Mouse (Mus musculus): ENCODE data around the gene BC051665. TPM values are rescaled to one million over a fixed set of nuclear protein-coding genes. Genes with fewer than 3 reads are reported as not detected.
A peak's percentile ranks its signal among the peaks of the same experiment; 100 is the strongest.

Gene BC051665
- polyA plus RNA-seq, 1 experiment from 2014 or later, result not detected

DNA sequence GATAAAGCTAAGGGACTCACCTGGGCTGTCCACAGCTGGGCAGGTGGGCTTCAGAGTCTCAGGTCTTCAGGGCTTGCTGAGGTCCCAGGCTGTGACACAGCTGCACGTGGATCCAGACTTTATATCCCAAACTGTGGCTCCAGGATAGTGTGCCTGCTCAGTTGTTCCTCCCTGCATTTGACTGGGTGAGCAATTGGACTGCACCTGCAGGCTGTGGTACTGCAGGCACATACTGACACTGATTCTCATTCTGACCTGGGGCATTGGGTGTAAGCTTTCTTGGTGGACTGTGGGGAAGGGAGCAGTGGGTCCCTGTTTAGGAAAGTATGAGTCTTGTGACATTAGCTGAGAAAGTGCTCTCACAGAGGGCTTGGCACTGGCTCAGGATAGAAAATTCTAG lies 16.6 kb upstream of the BC051665 start, which contains the start of gene Ctsll3:
Gene Ctsll3, minus strand, starts transcription at position 101 of the 400 bp plus-strand sequence.
- Histone ChIP-seq H3K27ac (ENCODE audit: low read depth) (no peak within 1 kb of the TSS), H3K4me2 (no peak within 1 kb of the TSS), H3K9ac (no peak within 1 kb of the TSS), H3K4me1 (ENCODE audit: insufficient read depth) (no peaks in the 10 kb centered on the region), H3K27me3 (ENCODE audit: insufficient read depth, low read length) (no peaks in the 10 kb centered on the region), H3K9me3 (ENCODE audit: low read depth, low read length) (no peaks in the 10 kb centered on the region), H3K4me3 (ENCODE audit: low read depth, low read length) (no peak within 1 kb of the TSS), H3K36me3 (ENCODE audit: insufficient read depth) (no peaks in the 10 kb centered on the region)
- no peak for DNase-seq
- TF ChIP-seq CTCF (IDR thresholded peaks at IDR 0.05; ENCODE audit: low read depth), result no peak
- no peak for ATAC-seq (ENCODE audit: insufficient read depth)
- 58% methylated on average over 1 of the region's 1 CpGs for WGBS

DNA sequence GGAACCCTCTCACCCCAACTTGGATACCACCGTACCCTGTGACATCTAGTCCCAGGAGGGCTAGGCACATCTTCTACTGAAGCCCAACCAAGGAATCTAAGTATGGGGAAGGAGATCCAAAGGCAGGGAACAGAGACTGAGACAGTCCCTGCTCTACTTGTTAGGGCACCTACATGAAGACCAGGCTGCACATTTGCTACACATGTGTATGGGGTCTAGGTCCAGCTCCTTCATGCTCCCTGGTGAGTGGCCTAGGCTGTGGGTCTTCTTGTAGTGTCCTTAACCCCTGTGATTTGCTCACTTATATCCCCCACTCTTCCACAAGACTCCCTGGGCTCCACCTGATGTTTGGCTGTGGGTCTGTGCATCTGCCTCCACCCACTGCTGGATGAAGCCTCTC lies 3.3 kb upstream of the BC051665 start:
- Histone ChIP-seq H3K4me3 (ENCODE audit: low read depth, low read length) (no peak overlapping the region), H3K4me1 (ENCODE audit: insufficient read depth) (no peaks in the 10 kb centered on the region), H3K9me3 (ENCODE audit: low read depth, low read length) (no peaks in the 10 kb centered on the region), H3K9ac (no peak overlapping the region), H3K27ac (ENCODE audit: low read depth) (no peak overlapping the region), H3K27me3 (ENCODE audit: insufficient read depth, low read length) (no peaks in the 10 kb centered on the region), H3K4me2 (no peak overlapping the region), H3K36me3 (ENCODE audit: insufficient read depth) (no peaks in the 10 kb centered on the region)
- ATAC-seq (ENCODE audit: insufficient read depth), result no peak
- no peak for DNase-seq
- 73% methylated on average over 1 of the region's 1 CpGs for WGBS
- no peak for TF ChIP-seq CTCF (IDR thresholded peaks at IDR 0.05; ENCODE audit: low read depth)

DNA sequence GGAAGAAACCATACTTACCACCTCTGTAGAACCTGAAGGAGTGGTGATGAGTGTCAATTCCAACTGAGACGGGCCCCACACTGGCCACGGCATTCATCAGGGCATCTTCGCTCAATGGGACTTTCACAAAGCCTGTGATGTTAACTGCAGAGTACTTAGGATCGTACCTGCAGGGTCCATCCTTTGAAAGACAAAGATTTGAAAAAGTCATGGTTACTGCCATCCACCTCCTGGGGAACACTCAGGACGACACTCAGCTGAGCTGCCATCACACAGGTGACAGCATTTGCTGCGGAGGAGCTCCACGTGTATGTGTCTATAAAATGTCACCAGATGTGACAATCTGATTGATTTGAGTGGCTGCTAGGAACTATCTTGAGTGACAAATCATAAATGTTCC lies 2.9 kb downstream of the BC051665 start:
- DNase-seq, result no peak
- no peaks in the 10 kb centered on the region for H3K36me3 ChIP-seq (ENCODE audit: insufficient read depth)
- H3K4me1 ChIP-seq (ENCODE audit: insufficient read depth), result no peaks in the 10 kb centered on the region
- TF ChIP-seq CTCF (IDR thresholded peaks at IDR 0.05; ENCODE audit: low read depth), result no peak
- H3K4me2 ChIP-seq, result no peak overlapping the region
- WGBS, result 79% methylated on average over 7 of the region's 7 CpGs
- ATAC-seq (ENCODE audit: insufficient read depth), result no peak
- no peak overlapping the region for H3K27ac ChIP-seq (ENCODE audit: low read depth)
- H3K4me3 ChIP-seq (ENCODE audit: low read depth, low read length), result no peak overlapping the region
- H3K9ac ChIP-seq, result no peak overlapping the region
- H3K27me3 ChIP-seq (ENCODE audit: insufficient read depth, low read length), result no peaks in the 10 kb centered on the region
- no peaks in the 10 kb centered on the region for H3K9me3 ChIP-seq (ENCODE audit: low read depth, low read length)

DNA sequence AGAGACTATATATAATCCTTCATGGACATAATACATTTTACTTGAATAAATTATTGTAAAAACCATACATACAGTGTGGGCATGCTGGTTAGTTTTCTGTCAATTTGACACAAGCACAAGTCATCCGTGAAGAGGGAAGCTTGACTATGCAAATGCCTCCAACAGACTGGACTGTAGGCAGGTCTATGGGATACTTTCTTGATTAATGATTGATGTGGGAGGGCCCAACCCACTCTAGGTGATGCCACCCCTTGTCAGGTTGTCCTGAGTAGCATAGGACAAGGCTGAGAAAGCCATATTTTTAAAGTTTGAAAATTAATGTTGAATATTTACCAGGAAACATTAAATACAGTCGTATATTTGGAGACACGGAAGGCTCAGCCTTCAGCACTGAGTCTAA lies 5.6 kb downstream of the BC051665 start:
- TF ChIP-seq CTCF (IDR thresholded peaks at IDR 0.05; ENCODE audit: low read depth), result no peak
- no peak overlapping the region for H3K9ac ChIP-seq
- no peaks in the 10 kb centered on the region for H3K27me3 ChIP-seq (ENCODE audit: insufficient read depth, low read length)
- no peak overlapping the region for H3K4me3 ChIP-seq (ENCODE audit: low read depth, low read length)
- no peak for ATAC-seq (ENCODE audit: insufficient read depth)
- WGBS, result 77% methylated on average over 3 of the region's 3 CpGs
- no peak for DNase-seq
- no peaks in the 10 kb centered on the region for H3K36me3 ChIP-seq (ENCODE audit: insufficient read depth)
- no peak overlapping the region for H3K27ac ChIP-seq (ENCODE audit: low read depth)
- no peak overlapping the region for H3K4me2 ChIP-seq
- no peaks in the 10 kb centered on the region for H3K9me3 ChIP-seq (ENCODE audit: low read depth, low read length)
- H3K4me1 ChIP-seq (ENCODE audit: insufficient read depth), result no peaks in the 10 kb centered on the region

DNA sequence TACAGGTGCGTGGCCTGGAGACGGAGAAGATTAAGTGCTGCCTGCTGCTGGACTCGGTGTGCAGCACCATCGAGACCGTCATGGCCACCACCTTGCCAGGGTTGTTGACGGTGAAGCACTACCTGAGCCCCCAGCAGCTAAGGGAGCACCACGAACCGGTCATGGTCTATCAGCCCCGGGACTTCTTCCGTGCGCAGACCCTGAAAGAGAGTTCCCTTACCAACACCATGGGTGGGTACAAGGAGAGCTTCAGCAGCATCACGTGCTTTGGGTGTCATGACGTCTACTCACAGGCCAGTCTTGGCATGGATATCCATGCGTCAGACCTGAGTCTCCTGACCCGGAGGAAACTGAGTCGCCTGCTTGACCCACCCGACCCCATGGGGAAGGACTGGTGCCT lies 25.0 kb downstream of the BC051665 start:
- ATAC-seq (ENCODE audit: insufficient read depth), result no peak
- Histone ChIP-seq H3K9ac (no peak overlapping the region), H3K36me3 (ENCODE audit: insufficient read depth) (peaks cover 15% of the 10 kb centered on the region; the same call in 1 of the 2 replicates), H3K9me3 (ENCODE audit: low read depth, low read length) (no peaks in the 10 kb centered on the region), H3K4me2 (no peak overlapping the region), H3K4me3 (ENCODE audit: low read depth, low read length) (no peak overlapping the region), H3K27me3 (ENCODE audit: insufficient read depth, low read length) (no peaks in the 10 kb centered on the region), H3K4me1 (ENCODE audit: insufficient read depth) (no peaks in the 10 kb centered on the region), H3K27ac (ENCODE audit: low read depth) (no peak overlapping the region)
- no peak for TF ChIP-seq CTCF (IDR thresholded peaks at IDR 0.05; ENCODE audit: low read depth)
- DNase-seq, result no peak
- 93% methylated on average over 17 of the region's 17 CpGs for WGBS

DNA sequence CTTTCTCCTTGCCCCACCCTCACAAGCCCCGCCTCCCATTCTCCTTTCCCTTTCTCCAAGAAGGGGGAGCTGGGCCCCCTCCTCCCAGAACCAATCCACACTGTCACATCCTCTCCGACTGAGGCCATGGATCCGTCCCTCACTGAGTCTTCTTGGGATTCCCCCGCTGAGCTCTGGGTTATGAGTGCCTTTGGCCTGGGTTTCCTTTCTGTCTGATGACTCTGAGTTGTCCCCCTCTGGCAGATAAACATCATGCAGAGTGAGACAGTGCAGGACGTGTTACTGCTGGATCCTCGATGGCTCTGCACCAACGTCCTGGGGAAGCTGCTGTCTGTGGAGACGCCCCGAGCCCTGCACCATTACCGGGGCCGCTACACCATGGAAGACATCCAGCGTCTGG lies 25.8 kb downstream of the BC051665 start:
- H3K9me3 ChIP-seq (ENCODE audit: low read depth, low read length), result no peaks in the 10 kb centered on the region
- H3K4me1 ChIP-seq (ENCODE audit: insufficient read depth), result no peaks in the 10 kb centered on the region
- no peak overlapping the region for H3K4me2 ChIP-seq
- H3K4me3 ChIP-seq (ENCODE audit: low read depth, low read length), result no peak overlapping the region
- H3K9ac ChIP-seq, result no peak overlapping the region
- no peak overlapping the region for H3K27ac ChIP-seq (ENCODE audit: low read depth)
- peaks cover 15% of the 10 kb centered on the region; the same call in 1 of the 2 replicates for H3K36me3 ChIP-seq (ENCODE audit: insufficient read depth)
- 86% methylated on average over 12 of the region's 12 CpGs for WGBS
- no peaks in the 10 kb centered on the region for H3K27me3 ChIP-seq (ENCODE audit: insufficient read depth, low read length)
- TF ChIP-seq CTCF (IDR thresholded peaks at IDR 0.05; ENCODE audit: low read depth), result no peak
- ATAC-seq (ENCODE audit: insufficient read depth) (no peak), DNase-seq (no peak)

DNA sequence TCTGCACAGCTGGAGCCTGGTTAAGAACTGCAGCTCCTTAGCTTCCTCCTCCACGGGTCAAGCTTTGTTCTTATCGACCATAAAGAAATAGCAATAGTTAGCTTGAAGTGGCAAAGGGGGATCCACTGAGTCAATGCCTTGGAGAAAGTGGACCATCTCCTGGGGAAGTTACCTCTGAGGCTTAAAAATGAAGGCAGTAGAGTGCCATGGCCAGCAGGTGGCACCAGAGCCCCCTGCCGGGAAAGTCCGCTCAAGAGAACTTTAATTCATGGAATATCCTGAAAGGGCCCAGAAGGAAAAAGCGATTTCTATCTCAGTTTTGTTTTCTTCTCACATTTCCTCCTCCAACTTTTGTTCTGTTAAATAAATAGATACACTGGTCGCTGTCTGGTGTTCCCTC lies 27.0 kb downstream of the BC051665 start:
- Histone ChIP-seq H3K4me1 (ENCODE audit: insufficient read depth) (no peaks in the 10 kb centered on the region), H3K9me3 (ENCODE audit: low read depth, low read length) (no peaks in the 10 kb centered on the region), H3K27me3 (ENCODE audit: insufficient read depth, low read length) (no peaks in the 10 kb centered on the region), H3K36me3 (ENCODE audit: insufficient read depth) (peaks cover 16% of the 10 kb centered on the region; the same call in 1 of the 2 replicates), H3K27ac (ENCODE audit: low read depth) (no peak overlapping the region), H3K4me3 (ENCODE audit: low read depth, low read length) (no peak overlapping the region), H3K4me2 (no peak overlapping the region), H3K9ac (no peak overlapping the region)
- 42% methylated on average over 6 of the region's 6 CpGs for WGBS
- ATAC-seq (ENCODE audit: insufficient read depth) (no peak), DNase-seq (peak; percentile 82)
- TF ChIP-seq CTCF (IDR thresholded peaks at IDR 0.05; ENCODE audit: low read depth), result peak; percentile 85

DNA sequence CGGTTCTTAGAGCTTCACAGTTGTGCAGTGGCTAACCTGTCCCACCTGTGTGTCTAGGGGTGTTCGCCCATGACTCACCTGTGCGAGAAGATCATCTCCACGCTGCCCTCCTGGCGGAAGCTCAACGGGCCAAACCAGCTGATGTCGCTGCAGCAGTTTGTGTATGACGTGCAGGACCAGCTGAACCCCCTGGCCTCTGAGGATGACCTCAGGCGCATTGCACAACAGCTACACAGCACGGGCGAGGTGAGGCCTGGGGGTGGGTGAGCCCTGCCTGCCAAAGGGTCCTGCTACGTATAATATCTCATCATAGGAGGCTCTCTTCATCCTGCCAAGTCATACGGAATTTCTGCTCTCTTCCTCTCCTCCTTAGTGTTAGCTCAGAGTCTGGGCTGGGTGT lies 28.9 kb downstream of the BC051665 start:
- Histone ChIP-seq H3K27me3 (ENCODE audit: insufficient read depth, low read length) (no peaks in the 10 kb centered on the region), H3K9ac (no peak overlapping the region), H3K4me3 (ENCODE audit: low read depth, low read length) (no peak overlapping the region), H3K36me3 (ENCODE audit: insufficient read depth) (peaks cover 30% of the 10 kb centered on the region; the same call in 1 of the 2 replicates), H3K27ac (ENCODE audit: low read depth) (no peak overlapping the region), H3K9me3 (ENCODE audit: low read depth, low read length) (no peaks in the 10 kb centered on the region), H3K4me1 (ENCODE audit: insufficient read depth) (no peaks in the 10 kb centered on the region), H3K4me2 (no peak overlapping the region)
- DNase-seq (no peak), ATAC-seq (ENCODE audit: insufficient read depth) (no peak)
- TF ChIP-seq CTCF (IDR thresholded peaks at IDR 0.05; ENCODE audit: low read depth), result no peak
- WGBS, result 78% methylated on average over 13 of the region's 13 CpGs
